Mouse (Mus musculus): ENCODE measurements around the gene Dtd2.
A peak's percentile ranks its signal among the peaks of the same experiment; 100 is the strongest.

Dtd2 gene

DNA sequence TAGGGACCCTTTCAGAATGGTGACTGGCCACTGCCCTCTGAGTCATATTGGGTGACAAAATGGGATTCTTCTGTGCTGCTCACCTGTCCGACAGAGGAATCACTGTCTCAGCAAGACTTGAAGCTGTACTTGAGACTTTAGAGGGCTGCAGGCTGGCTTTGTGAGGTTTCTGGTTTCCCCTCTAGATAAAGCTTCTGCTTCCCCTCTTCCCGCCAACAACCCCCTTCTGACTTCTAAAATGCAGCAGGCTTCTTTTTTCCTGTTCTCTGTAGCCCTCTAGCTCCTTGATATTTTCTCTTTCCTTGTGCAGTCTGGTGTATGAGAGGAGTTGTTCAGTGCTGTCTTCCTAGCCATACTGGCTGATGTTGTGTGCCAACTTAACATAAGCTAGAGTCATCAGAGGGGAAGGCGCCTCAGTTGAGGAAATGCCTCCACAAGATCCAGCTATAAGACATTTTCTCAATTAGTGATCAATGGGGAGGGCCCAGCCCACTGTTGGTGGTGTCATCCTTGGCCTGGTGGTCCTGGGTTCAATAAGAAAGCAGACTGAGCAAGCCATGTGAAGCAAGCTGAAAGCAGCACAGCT is 21.0 kb downstream of the Dtd2 start:
- DNase-seq (ENCODE audit: low spot score): no peak

DNA sequence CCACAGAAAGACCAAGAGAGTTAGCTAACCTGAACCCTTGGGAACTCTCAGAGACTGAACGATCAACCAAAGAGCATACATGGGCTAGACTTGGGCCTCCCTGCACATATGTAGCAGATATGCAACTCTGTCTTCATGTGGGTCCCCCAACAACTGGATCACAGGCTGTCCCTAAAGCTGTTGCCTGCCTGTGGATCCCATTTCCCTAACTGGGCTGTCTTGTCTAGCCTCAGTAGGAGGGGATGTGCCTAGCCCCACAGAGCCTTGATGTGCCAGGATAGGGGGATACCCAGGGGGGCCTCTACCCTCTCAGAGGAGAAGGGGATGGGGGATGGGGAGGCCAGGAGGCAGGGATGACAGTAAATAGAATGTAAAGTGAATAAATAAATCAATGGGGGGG is 22.7 kb downstream of the Dtd2 start:
- DNase-seq (ENCODE audit: low spot score): no peak

DNA sequence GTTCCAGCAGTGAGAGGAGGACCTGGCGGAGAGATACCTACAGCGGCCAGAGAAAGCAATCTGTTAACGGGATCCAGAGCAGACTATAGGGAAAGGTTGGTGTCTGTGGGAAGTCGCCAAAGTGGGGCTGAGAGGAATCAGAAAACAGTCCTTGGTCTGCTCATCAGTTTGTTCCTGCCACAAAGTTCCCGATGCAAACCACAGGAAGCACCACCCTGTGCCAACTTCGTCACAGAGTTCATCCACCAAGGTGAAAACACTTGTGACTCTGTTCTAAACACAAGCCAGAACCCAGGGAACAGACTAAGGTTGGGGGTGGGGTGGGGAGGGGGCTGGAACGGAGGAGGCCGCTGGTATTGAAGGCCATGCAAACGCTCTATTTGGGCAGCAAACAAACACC is 29.8 kb downstream of the Dtd2 start:
- no peak for DNase-seq (ENCODE audit: low spot score)

DNA sequence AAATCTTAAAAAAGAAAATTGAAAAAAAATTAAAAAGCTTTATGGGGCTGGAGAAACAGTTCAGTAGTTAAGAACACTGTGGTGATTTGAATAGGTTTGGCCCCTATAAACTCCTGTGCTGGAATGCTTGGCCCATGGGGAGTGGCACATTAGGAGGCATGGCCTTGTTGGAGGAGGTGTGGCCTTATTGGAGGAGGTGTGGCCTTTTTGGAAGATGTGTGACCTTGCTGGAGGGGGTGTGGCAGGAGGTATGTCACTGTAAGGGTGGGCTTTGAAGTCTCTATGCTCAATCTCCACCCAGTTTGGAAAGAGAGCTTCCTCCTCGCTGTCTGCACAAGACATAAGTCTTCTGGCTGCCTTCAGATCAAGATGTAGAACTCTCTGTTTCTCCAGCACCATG is 31.9 kb downstream of the Dtd2 start:
- no peak for DNase-seq (ENCODE audit: low spot score)

- DNase-seq (ENCODE audit: low spot score): no peak
Observed at GRCm38 (mm10) chr12:51972269-51973065, 33.8 kb downstream of the Dtd2 start.

- DNase-seq (ENCODE audit: low spot score): peak; percentile 91
Observed at GRCm38 (mm10) chr12:51971070-51971664, 35.1 kb downstream of the Dtd2 start, which contains the start of gene Heatr5a. Heatr5a (minus strand) TSS chr12:51971321.

- no peak for DNase-seq (ENCODE audit: low spot score)
Observed at GRCm38 (mm10) chr12:51970352-51971069, 35.8 kb downstream of the Dtd2 start.

GRCm38 (mm10) chr12:51969876-51970275 is 36.4 kb downstream of the Dtd2 start:
- DNase-seq (ENCODE audit: low spot score): no peak

GRCm38 (mm10) chr12:51969092-51969491 is 37.2 kb downstream of the Dtd2 start:
- DNase-seq (ENCODE audit: low spot score): no peak

DNA sequence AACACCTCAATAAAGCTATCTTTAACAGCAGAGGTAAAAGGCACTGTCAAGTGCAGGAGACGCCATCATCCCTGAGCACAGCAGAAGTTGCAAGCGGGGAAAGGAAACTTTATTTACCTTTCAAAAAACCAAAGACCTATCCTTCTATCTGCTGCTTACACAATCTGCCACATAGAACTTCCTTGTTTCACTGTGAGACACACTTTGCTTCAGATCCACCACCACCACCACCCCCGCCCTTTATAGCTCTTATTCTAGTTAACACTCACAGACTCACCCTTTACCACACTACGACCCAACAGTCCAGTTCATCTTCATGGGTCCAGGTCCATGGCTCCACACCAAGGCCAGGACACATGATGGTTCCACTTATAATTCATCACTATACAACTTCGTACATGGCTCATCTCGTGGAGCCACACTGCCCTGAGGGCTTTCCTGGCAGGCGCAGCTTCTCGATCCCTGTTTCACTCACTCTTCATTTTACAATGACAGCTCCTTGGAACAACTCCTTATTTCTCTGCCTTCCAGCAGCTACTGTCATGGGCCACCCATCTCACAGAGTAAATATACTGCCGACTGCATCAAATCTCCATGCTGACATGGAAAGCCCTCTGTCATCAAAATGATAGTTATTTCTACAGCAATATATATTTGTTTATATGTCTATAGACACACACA is 38.2 kb downstream of the Dtd2 start:
- no peak for DNase-seq (ENCODE audit: low spot score)

GRCm38 (mm10) chr12:51957626-51958025 is 48.7 kb downstream of the Dtd2 start:
- DNase-seq (ENCODE audit: low spot score): no peak

DNA sequence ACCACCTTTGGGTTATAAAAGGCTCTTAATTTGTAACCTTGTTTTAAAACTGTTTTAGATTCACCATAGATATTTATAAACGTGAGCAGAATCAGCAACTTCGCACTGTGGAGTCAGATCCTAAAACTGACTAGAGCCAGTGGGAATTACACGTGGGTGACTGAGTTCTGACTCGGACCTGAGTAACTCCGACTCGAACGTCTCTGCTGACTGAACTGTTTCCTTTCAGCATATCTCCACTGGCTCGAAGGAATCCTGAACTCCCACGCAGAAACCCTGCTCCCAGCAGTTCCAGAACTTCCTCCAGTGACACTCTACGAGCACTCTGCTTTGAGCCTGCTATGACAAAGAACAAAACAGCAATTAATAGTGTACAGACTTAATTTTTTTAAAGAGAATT is 54.0 kb downstream of the Dtd2 start:
- no peak for DNase-seq (ENCODE audit: low spot score)

- DNase-seq (ENCODE audit: low spot score): no peak
Observed at GRCm38 (mm10) chr12:51947498-51947945, 58.8 kb downstream of the Dtd2 start.

DNA sequence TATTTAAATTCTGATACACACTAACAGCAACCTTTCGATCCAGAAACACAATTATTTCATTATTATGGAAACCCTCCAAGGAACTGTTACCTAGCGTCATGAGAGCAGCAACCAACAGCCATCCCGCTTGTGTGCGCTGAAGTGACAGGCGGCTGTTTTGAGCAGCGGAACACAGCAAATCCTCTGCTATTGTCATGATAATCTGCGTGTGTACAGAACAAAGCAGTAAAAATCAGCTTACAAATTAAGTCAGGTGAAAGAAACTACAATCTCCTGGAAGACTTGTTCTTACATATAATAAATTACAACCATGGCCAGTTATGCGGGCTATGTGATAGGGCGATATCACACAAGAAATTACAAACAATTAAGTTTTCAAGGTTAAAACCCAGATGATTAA is 61.0 kb downstream of the Dtd2 start:
- no peak for DNase-seq (ENCODE audit: low spot score)

DNA sequence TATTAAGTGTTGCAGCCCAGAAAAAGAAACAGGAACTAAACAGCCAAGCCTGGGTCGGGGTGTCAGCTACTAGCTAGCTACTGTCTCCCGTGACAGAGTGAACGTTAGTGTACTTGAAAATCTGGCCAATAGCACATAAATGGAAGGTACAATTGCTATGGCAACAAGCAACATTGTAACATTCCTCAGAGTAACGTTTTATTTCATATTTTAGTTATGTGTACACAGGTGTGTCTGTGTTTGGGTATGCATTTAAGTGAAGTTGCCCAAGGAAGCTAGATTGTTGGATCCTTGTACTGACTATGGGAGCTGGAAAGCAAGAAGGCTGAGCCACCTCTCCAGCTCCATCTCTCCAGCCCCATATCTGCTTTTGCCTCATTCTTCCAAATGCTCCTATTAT is 66.5 kb downstream of the Dtd2 start:
- no peak for DNase-seq (ENCODE audit: low spot score)
